In the genomic region with DNA sequence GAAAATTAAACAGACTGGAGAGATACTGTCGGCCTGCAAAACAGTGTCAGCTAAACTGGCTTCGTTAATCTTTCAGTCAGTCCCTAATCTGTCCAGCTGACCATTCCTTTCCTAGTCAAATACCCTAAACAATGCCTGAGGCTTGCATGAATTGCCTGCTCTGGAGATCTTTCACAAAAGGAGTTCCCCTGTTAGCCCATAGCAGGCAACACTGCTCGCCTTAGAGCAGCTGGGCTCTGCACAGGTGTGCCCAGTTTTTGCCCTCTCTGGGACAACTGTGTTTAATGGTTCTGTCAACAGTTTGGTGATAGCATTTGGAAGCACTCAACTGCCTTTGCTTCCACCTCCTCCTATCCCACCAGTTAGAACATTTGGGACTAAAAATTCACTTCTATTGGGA, we compare ENCODE assay signal across 8 mouse cellular contexts. TPM values are rescaled to one million over a fixed set of nuclear protein-coding genes. Genes with fewer than 3 reads are reported as not detected.
"Had no signal": no experiment of that assay in that cellular context is flagged by ENCODE, and none has a peak within 500 bp of the region (broad histone marks: within the 10 kb centered on the region; RNA-seq: fewer than 3 reads in every experiment).

No protein-coding gene starts in this region.

- H3K36me3 ChIP-seq: limb, embryonic 15.5 days; neural tube, embryonic 13.5 days had no signal

- H3K27me3 ChIP-seq: limb, embryonic 12.5 days; limb, embryonic 15.5 days; neural tube, embryonic 13.5 days had no signal

- H3K27ac ChIP-seq: limb, embryonic 12.5 days; limb, embryonic 15.5 days; liver, embryonic 14.5 days; neural tube, embryonic 13.5 days had no signal

- H3K9me3 ChIP-seq: limb, embryonic 12.5 days; limb, embryonic 15.5 days; megakaryocyte, embryonic 14.5 days; neural tube, embryonic 13.5 days had no signal

RNA-seq across cellular contexts. Expression of gene Axdnd1, which starts 53.9 kb away (rescaled TPM):
- polyA plus RNA-seq: liver, postnatal 0 days; small intestine, adult 2 months; spleen, adult 2 months had no signal
